Comparison of ENCODE assay signal across 26 mouse cellular contexts in genomic region chr9:86789186-86789585, GRCm38 (mm10). TPM values are rescaled to one million over a fixed set of nuclear protein-coding genes. Genes with fewer than 3 reads are reported as not detected.
DNase-seq lines count a peak whose midpoint lies in the region; ATAC-seq and TF ChIP-seq lines count a peak whose summit lies in the region.
"Had no signal": no experiment of that assay in that cellular context is flagged by ENCODE, and none has a peak within 500 bp of the region (broad histone marks: within the 10 kb centered on the region; RNA-seq: fewer than 3 reads in every experiment).

No protein-coding gene starts in this region.

- H3K4me3 ChIP-seq in embryonic facial prominence, embryonic 14.5 days (ENCODE audit: low read depth, low read length) = no peak overlapping the region
- H3K4me3 ChIP-seq in embryonic facial prominence, embryonic 10.5 days = no peak overlapping the region
- H3K4me3 ChIP-seq: embryonic facial prominence, embryonic 13.5 days; forebrain, embryonic 13.5 days; heart, embryonic 10.5 days; hindbrain, embryonic 13.5 days had no signal

- DNase-seq in embryonic facial prominence, embryonic 14.5 days (ENCODE audit: low spot score) = peak; percentile 31
- no peak for DNase-seq in embryonic facial prominence, embryonic 10.5 days (ENCODE audit: low spot score)
- peak; percentile 17 for DNase-seq in kidney, adult 9 months
- DNase-seq in kidney, adult 8-10 months = no peak
- peak; percentile 47 for DNase-seq in NIH3T3 (ENCODE audit: low read depth)
- DNase-seq in brain, embryonic 14.5 days (ENCODE audit: low read depth) = peak; percentile 24
- no peak for DNase-seq in layer of hippocampus, postnatal 14 days (ENCODE audit: low spot score in 2 of 2)
- DNase-seq: B cell, adult 2 months; cerebellum, adult 11 months; cerebellum, adult 8-10 months; cerebellum, postnatal 14 days; embryo, embryonic 11 days; forebrain, postnatal 0 days; gastrocnemius, postnatal 36 days; heart, adult 18-20 months; heart, postnatal 10 days; kidney, adult 11 months had no signal

- H3K4me1 ChIP-seq in embryonic facial prominence, embryonic 14.5 days (ENCODE audit: control insufficient read depth, insufficient read depth, low read length) = 0 out of 2 replicates have a peak, but pooled peaks cover under 1% of the 10 kb centered on the region
- no peaks in the 10 kb centered on the region for H3K4me1 ChIP-seq in embryonic facial prominence, embryonic 10.5 days
- H3K4me1 ChIP-seq: heart, embryonic 10.5 days; hindbrain, embryonic 13.5 days had no signal

- no peak for TF ChIP-seq CTCF in brain, embryonic 14.5 days (IDR thresholded peaks at IDR 0.05; ENCODE audit: borderline replicate concordance, extremely low read depth, insufficient read depth, insufficient read length)

- no peak overlapping the region for H3K4me2 ChIP-seq in embryonic facial prominence, embryonic 14.5 days (ENCODE audit: low read depth, low read length)
- H3K4me2 ChIP-seq: embryonic facial prominence, embryonic 13.5 days; forebrain, embryonic 13.5 days; hindbrain, embryonic 13.5 days had no signal

- 69% methylated on average over 6 of the region's 6 CpGs for WGBS in embryonic facial prominence, embryonic 14.5 days
- WGBS in embryonic facial prominence, embryonic 10.5 days = 86% methylated on average over 6 of the region's 6 CpGs

- H3K9me3 ChIP-seq in embryonic facial prominence, embryonic 14.5 days (ENCODE audit: control insufficient read depth, low read length) = no peaks in the 10 kb centered on the region
- H3K9me3 ChIP-seq in embryonic facial prominence, embryonic 10.5 days = no peaks in the 10 kb centered on the region
- H3K9me3 ChIP-seq: embryonic facial prominence, embryonic 13.5 days; forebrain, embryonic 13.5 days; G1E; heart, embryonic 10.5 days; hindbrain, embryonic 13.5 days had no signal

- no peak overlapping the region for H3K27ac ChIP-seq in embryonic facial prominence, embryonic 14.5 days (replicated peaks; ENCODE audit: low read depth, low read length)
- no peak overlapping the region for H3K27ac ChIP-seq in embryonic facial prominence, embryonic 10.5 days (replicated peaks)
- H3K27ac ChIP-seq: embryonic facial prominence, embryonic 13.5 days; forebrain, embryonic 13.5 days; heart, embryonic 10.5 days; hindbrain, embryonic 13.5 days; hindbrain, postnatal 0 days had no signal

- H3K9ac ChIP-seq in embryonic facial prominence, embryonic 14.5 days (ENCODE audit: low read depth, low read length) = no peak overlapping the region
- H3K9ac ChIP-seq: embryonic facial prominence, embryonic 13.5 days; forebrain, embryonic 13.5 days; forebrain, postnatal 0 days; hindbrain, embryonic 13.5 days had no signal

- no peaks in the 10 kb centered on the region for H3K36me3 ChIP-seq in embryonic facial prominence, embryonic 14.5 days (ENCODE audit: control insufficient read depth, insufficient read depth, low read length)
- no peaks in the 10 kb centered on the region for H3K36me3 ChIP-seq in embryonic facial prominence, embryonic 10.5 days (replicated peaks)
- H3K36me3 ChIP-seq: embryonic facial prominence, embryonic 13.5 days; G1E; heart, embryonic 10.5 days had no signal

- H3K27me3 ChIP-seq in embryonic facial prominence, embryonic 14.5 days (replicated peaks; ENCODE audit: control insufficient read depth, insufficient read depth, low read length) = no peaks in the 10 kb centered on the region; the same call in 1 of the 2 replicates
- no peaks in the 10 kb centered on the region for H3K27me3 ChIP-seq in embryonic facial prominence, embryonic 10.5 days (replicated peaks; ENCODE audit: low read depth, poor library complexity, severe bottlenecking)
- H3K27me3 ChIP-seq: embryonic facial prominence, embryonic 13.5 days; forebrain, embryonic 13.5 days; hindbrain, embryonic 13.5 days had no signal

- TF ChIP-seq POLR2A in brain, embryonic 14.5 days (IDR thresholded peaks at IDR 0.05; ENCODE audit: borderline replicate concordance, extremely low read depth, insufficient read depth, insufficient read length, poor library complexity, severe bottlenecking) = no peak

- ATAC-seq in embryonic facial prominence, embryonic 14.5 days (ENCODE audit: low read depth) = no peak
- ATAC-seq: CD4-positive, CD25-positive, alpha-beta regulatory T cell, adult 4 months; forebrain, embryonic 13.5 days; forebrain, postnatal 0 days; hindbrain, postnatal 0 days had no signal

RNA-seq across cellular contexts. Expression of gene Prss35, which starts 45.7 kb away (rescaled TPM):
- polyA plus RNA-seq in embryonic facial prominence, embryonic 14.5 days (2014; fragmentation: Nextera tagmentation; extraction: Ambion mirVana) = 65.4 and 71.9 TPM in 2 replicates
- polyA plus RNA-seq in embryonic facial prominence, embryonic 10.5 days (2016; fragmentation: Nextera tagmentation; extraction: Ambion mirVana) = 1.7 and 3.0 TPM in 2 replicates
- polyA plus RNA-seq in brain, embryonic 14.5 days (2012; rRNA removed) = 1.8 and 3.4 TPM in 2 replicates
- total RNA-seq in layer of hippocampus, postnatal 14 days (2021) = 10 to 100 TPM; 13.3 TPM
- total RNA-seq: common myeloid progenitor, adult 5-6 weeks; hematopoietic stem cell, adult 5-6 weeks had no signal
- polyA plus RNA-seq: CD4-positive, CD25-positive, alpha-beta regulatory T cell, adult 4 months; G1E had no signal

Comparison
In these comparisons a context has a peak if more than half of its experiments do, and no peak if none do; other contexts are left out.
1. DNase-seq: peak in embryonic facial prominence, embryonic 14.5 days (single experiment), kidney, adult 9 months (single experiment), NIH3T3 (single experiment) and brain, embryonic 14.5 days (single experiment); none in embryonic facial prominence, embryonic 10.5 days (single experiment), kidney, adult 8-10 months (0 of 2) and layer of hippocampus, postnatal 14 days (0 of 2).
2. RNA of gene Prss35, which starts 45.7 kb away (polyA plus RNA-seq): 65.4 to 71.9 TPM in embryonic facial prominence, embryonic 14.5 days; 1.8 to 3.4 TPM in brain, embryonic 14.5 days and 1.7 to 3.0 TPM in embryonic facial prominence, embryonic 10.5 days; every median in the first group is over 10 times any median in the second.